Mouse (Mus musculus): ENCODE results near the gene Olfr16. TPM values are rescaled to one million over a fixed set of nuclear protein-coding genes. Genes with fewer than 3 reads are reported as not detected.

Olfr16 gene
- polyA plus RNA-seq, 2 experiments: not detected

DNA sequence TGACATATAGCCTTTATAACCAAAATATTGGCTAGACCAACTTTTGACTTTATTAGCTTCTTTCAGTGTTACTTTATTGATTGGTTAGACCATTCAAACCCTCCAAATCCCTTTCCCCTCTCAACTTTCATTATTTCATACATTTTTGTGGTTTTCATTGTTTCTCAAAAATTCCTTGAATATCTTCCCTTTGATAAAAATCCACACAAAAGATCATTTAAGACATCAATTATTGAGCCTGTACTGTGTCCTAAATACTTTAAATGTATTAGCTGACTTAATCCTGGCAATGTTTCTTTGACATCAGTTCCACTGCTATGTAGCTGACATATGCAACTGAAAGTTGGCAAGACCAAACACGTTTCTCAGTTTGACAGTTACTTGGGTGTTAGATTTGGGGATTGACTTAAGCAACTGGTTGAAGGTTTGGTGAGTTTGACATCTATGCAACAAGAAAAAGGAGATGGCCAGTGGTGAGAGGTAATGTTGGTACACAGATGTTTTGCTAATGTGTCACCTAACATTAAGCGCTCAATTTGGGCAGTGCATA is 1.0 kb downstream of the Olfr16 start:
- DNase-seq (ENCODE audit: low spot score) (no peak), ATAC-seq (ENCODE audit: low FRiP score, low read depth) (no peak)
- Histone ChIP-seq H3K27me3 (ENCODE audit: control insufficient read depth, insufficient read depth, low read length) (no peaks in the 10 kb centered on the region), H3K9me3 (ENCODE audit: control insufficient read depth, low read length) (no peaks in the 10 kb centered on the region), H3K4me1 (ENCODE audit: control insufficient read depth, insufficient read depth, low read length) (no peaks in the 10 kb centered on the region), H3K9ac (ENCODE audit: low read depth, low read length, severe bottlenecking) (no peak overlapping the region), H3K27ac (replicated peaks; ENCODE audit: low read depth, low read length) (no peak overlapping the region), H3K36me3 (ENCODE audit: control insufficient read depth, insufficient read depth, low read length) (no peaks in the 10 kb centered on the region), H3K4me2 (replicated peaks; ENCODE audit: low read depth, low read length, severe bottlenecking) (no peak overlapping the region), H3K4me3 (replicated peaks; ENCODE audit: low read length) (no peak overlapping the region)
- WGBS: 76% methylated on average over 2 of the region's 2 CpGs
- no peak for TF ChIP-seq POLR2A (IDR thresholded peaks at IDR 0.05; ENCODE audit: borderline replicate concordance, extremely low read depth, insufficient read depth, insufficient read length)

DNA sequence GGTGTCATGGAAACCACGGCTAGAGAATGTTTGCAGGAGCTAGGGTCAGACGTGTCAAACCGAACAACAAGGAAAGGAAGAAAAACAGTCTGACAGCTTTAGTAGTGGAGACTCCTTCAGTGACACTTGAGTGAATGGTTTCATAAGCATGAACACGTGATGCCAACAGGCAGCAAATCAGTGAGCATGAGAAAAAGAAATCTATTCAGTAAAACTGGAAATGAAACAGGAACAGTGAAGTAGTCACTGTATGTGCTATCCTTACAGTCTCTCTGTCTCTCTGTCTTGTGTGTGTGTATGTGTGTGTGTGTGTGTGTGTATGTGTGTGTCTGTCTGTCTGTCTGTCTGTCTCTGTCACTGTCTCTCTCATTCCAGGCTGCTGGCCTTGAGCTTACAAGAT is 5.2 kb downstream of the Olfr16 start:
- no peaks in the 10 kb centered on the region for H3K36me3 ChIP-seq (ENCODE audit: control insufficient read depth, insufficient read depth, low read length)
- H3K4me3 ChIP-seq (replicated peaks; ENCODE audit: low read length): no peak overlapping the region
- ATAC-seq (ENCODE audit: low FRiP score, low read depth) (no peak), DNase-seq (ENCODE audit: low spot score) (no peak)
- H3K9me3 ChIP-seq (ENCODE audit: control insufficient read depth, low read length): no peaks in the 10 kb centered on the region
- H3K4me2 ChIP-seq (replicated peaks; ENCODE audit: low read depth, low read length, severe bottlenecking): no peak overlapping the region
- no peaks in the 10 kb centered on the region for H3K27me3 ChIP-seq (ENCODE audit: control insufficient read depth, insufficient read depth, low read length)
- WGBS: 75% methylated on average over 4 of the region's 4 CpGs
- no peak overlapping the region for H3K27ac ChIP-seq (replicated peaks; ENCODE audit: low read depth, low read length)
- no peaks in the 10 kb centered on the region for H3K4me1 ChIP-seq (ENCODE audit: control insufficient read depth, insufficient read depth, low read length)
- H3K9ac ChIP-seq (ENCODE audit: low read depth, low read length, severe bottlenecking): no peak overlapping the region
- no peak for TF ChIP-seq POLR2A (IDR thresholded peaks at IDR 0.05; ENCODE audit: borderline replicate concordance, extremely low read depth, insufficient read depth, insufficient read length)

DNA sequence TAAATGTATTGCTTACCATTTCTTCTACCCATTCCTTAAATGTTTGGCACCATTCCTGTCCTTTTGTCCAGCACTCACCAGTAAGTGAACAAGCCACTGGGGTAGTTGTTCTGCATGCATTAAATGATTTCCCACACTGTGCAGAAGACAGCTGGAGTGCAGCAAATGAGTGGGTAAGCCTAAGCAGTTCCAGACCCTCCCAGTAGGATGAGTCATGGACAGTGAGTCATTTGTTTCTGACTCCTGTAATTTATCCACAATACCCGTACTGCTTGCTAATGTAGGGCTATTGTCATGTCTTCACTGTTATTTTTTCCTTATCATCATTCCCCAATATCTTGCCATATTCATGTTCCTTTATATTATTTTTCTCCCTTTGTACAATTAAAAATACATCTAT is 10.2 kb downstream of the Olfr16 start:
- Histone ChIP-seq H3K36me3 (ENCODE audit: control insufficient read depth, insufficient read depth, low read length) (no peaks in the 10 kb centered on the region), H3K9me3 (ENCODE audit: control insufficient read depth, low read length) (no peaks in the 10 kb centered on the region), H3K4me2 (replicated peaks; ENCODE audit: low read depth, low read length, severe bottlenecking) (no peak overlapping the region), H3K4me3 (replicated peaks; ENCODE audit: low read length) (no peak overlapping the region), H3K9ac (ENCODE audit: low read depth, low read length, severe bottlenecking) (no peak overlapping the region), H3K27ac (replicated peaks; ENCODE audit: low read depth, low read length) (no peak overlapping the region), H3K4me1 (ENCODE audit: control insufficient read depth, insufficient read depth, low read length) (no peaks in the 10 kb centered on the region), H3K27me3 (ENCODE audit: control insufficient read depth, insufficient read depth, low read length) (no peaks in the 10 kb centered on the region)
- 72% methylated on average over 1 of the region's 1 CpGs for whole genome bisulfite sequencing
- DNase-seq (ENCODE audit: low spot score) (no peak), ATAC-seq (ENCODE audit: low FRiP score, low read depth) (no peak)
- TF ChIP-seq POLR2A (IDR thresholded peaks at IDR 0.05; ENCODE audit: borderline replicate concordance, extremely low read depth, insufficient read depth, insufficient read length): no peak

DNA sequence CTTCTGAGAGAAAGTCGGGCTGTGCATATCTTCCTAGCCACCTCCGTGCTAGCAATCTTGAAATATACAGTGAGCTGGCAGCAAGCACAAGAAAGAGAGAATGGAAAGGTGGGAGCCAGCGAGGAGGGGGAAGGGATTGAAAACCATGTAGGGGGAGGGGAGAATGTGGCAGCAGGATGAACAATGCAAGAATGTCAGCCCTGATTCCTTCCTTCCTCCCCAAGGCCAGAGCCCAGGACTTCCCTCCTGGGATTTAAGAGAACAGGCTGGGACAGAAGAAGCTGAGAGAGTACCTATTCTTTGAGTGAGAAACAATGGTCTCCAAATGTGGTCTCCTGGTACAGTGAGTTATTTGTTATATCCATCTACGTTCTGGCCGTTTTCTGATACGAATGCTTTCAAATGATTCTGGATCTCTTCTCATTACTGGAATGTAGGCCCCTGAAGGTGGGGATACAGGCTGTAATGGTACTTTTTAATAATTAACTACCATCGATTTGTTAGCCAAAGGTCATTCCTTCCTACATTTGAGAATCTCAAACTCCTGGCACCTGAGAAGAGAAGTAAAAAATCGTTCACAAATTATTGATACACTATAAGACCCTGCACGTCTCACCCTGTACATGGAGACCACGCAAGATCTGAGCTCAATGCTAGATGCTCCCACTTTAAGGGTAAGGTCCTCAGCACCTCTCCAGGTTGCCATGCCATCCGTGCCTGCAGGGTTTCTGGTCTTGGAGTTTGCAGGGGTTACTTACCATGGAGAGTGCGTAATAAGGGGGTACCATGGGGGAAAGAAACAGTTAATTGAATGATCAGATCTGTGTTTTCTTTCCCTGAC is 39.8 kb downstream of the Olfr16 start:
- Histone ChIP-seq H3K4me3 (replicated peaks; ENCODE audit: low read length) (no peak overlapping the region), H3K9me3 (ENCODE audit: control insufficient read depth, low read length) (no peaks in the 10 kb centered on the region), H3K9ac (ENCODE audit: low read depth, low read length, severe bottlenecking) (no peak overlapping the region), H3K4me1 (ENCODE audit: control insufficient read depth, insufficient read depth, low read length) (no peaks in the 10 kb centered on the region), H3K36me3 (ENCODE audit: control insufficient read depth, insufficient read depth, low read length) (no peaks in the 10 kb centered on the region), H3K27ac (replicated peaks; ENCODE audit: low read depth, low read length) (no peak overlapping the region), H3K4me2 (replicated peaks; ENCODE audit: low read depth, low read length, severe bottlenecking) (no peak overlapping the region), H3K27me3 (ENCODE audit: control insufficient read depth, insufficient read depth, low read length) (no peaks in the 10 kb centered on the region)
- no peak for TF ChIP-seq POLR2A (IDR thresholded peaks at IDR 0.05; ENCODE audit: borderline replicate concordance, extremely low read depth, insufficient read depth, insufficient read length)
- 77% methylated on average over 12 of the region's 12 CpGs for WGBS
- ATAC-seq (ENCODE audit: low FRiP score, low read depth) (no peak), DNase-seq (ENCODE audit: low spot score) (no peak)

DNA sequence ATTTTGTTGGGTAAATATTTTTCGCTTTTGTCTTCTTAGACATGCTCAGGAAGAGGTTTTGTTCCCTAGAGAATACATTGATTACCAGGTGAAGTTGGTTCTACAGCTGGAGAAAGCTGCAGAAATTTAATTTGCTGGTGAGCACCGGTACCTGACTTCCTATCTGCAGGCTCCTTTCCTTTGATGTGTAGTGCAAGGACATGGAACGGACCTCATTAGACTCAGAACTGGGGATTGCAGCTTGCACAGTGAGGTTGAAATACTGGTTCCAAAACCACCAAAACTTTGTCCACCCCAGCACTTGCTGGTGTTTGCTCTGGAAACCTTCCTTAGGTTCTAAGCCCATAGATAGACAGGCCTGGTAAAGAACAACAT is 40.4 kb downstream of the Olfr16 start:
- DNase-seq (ENCODE audit: low spot score): no peak
- no peak for TF ChIP-seq POLR2A (IDR thresholded peaks at IDR 0.05; ENCODE audit: borderline replicate concordance, extremely low read depth, insufficient read depth, insufficient read length)

More for the DNA sequence above, 40.4 kb downstream of the Olfr16 start:
- Histone ChIP-seq H3K4me2 (replicated peaks; ENCODE audit: low read depth, low read length, severe bottlenecking) (no peak overlapping the region), H3K9ac (ENCODE audit: low read depth, low read length, severe bottlenecking) (no peak overlapping the region), H3K9me3 (ENCODE audit: control insufficient read depth, low read length) (no peaks in the 10 kb centered on the region), H3K4me3 (replicated peaks; ENCODE audit: low read length) (no peak overlapping the region), H3K4me1 (ENCODE audit: control insufficient read depth, insufficient read depth, low read length) (no peaks in the 10 kb centered on the region), H3K27me3 (ENCODE audit: control insufficient read depth, insufficient read depth, low read length) (no peaks in the 10 kb centered on the region), H3K36me3 (ENCODE audit: control insufficient read depth, insufficient read depth, low read length) (no peaks in the 10 kb centered on the region), H3K27ac (replicated peaks; ENCODE audit: low read depth, low read length) (no peak overlapping the region)
- ATAC-seq (ENCODE audit: low FRiP score, low read depth): no peak
- 71% methylated on average over 3 of the region's 3 CpGs for WGBS

Other genes with a start within 250 kb of the Olfr16 start
- gene Apcs, start 55.4 kb upstream of the Olfr16 start, polyA plus RNA-seq (2012; rRNA removed): not detected in 2 replicates
- not detected in 2 replicates for gene Apcs, start 55.4 kb upstream of the Olfr16 start, polyA plus RNA-seq (2014; fragmentation: Nextera tagmentation; extraction: Ambion mirVana)
- not detected in 2 replicates for gene Olfr1408, start 187.0 kb downstream of the Olfr16 start, polyA plus RNA-seq (2012; rRNA removed)
- gene Olfr1408, start 187.0 kb downstream of the Olfr16 start, polyA plus RNA-seq (2014; fragmentation: Nextera tagmentation; extraction: Ambion mirVana): not detected in 2 replicates
- not detected in 2 replicates for gene Olfr1406, start 240.2 kb downstream of the Olfr16 start, polyA plus RNA-seq (2012; rRNA removed)
- gene Olfr1406, start 240.2 kb downstream of the Olfr16 start, polyA plus RNA-seq (2014; fragmentation: Nextera tagmentation; extraction: Ambion mirVana): not detected in 2 replicates
- gene Olfr218, start 247.4 kb downstream of the Olfr16 start, polyA plus RNA-seq (2012; rRNA removed): not detected in 2 replicates
- not detected in 2 replicates for gene Olfr218, start 247.4 kb downstream of the Olfr16 start, polyA plus RNA-seq (2014; fragmentation: Nextera tagmentation; extraction: Ambion mirVana)